Mouse (Mus musculus): ENCODE results near the gene Slc7a8.

DNA sequence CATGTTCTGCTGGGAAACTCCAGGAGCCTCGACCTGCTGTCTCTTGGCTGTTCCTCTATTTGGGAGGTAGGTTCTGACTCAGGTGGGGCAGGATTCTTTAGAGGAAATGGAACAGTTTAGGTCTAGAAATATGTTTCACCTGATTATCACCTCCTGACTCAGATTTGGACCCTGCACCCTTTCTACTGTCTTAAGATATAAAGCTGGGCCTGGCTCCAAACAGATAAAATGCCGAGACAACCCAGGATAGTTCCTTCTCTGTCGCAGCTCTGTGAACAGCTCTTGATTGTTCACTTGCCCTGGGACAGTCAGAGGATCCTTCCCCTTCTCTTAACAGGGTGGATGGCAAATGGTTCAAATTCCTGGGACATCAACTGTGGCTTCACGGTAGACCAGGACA is 46.5 kb downstream of the Slc7a8 start:
- TF ChIP-seq CTCF (IDR thresholded peaks at IDR 0.05; ENCODE audit: low read depth, low read length) = no peak
- TF ChIP-seq GATA1 (IDR thresholded peaks at IDR 0.05; ENCODE audit: borderline replicate concordance, low read length) = no peak
- no peak for TF ChIP-seq POLR2AphosphoS5 (IDR thresholded peaks at IDR 0.05; ENCODE audit: insufficient replicate concordance, low read depth, low read length)
- no peak for TF ChIP-seq TAL1 (conservative IDR thresholded peaks at IDR 0.05; ENCODE audit: low read depth, low read length)

All from G1E (cell line).